Mouse (Mus musculus): ENCODE measurements around the gene Riox1. TPM values are rescaled to one million over a fixed set of nuclear protein-coding genes. Genes with fewer than 3 reads are reported as not detected.
"Not testable (repeated sequence)": the region's sequence is repeated elsewhere in the genome, so short reads cannot be mapped to it uniquely, and the experiment has no call there.

Riox1 gene
- polyA plus RNA-seq, 1 experiment from 2014 or later, result 10.8 TPM

DNA sequence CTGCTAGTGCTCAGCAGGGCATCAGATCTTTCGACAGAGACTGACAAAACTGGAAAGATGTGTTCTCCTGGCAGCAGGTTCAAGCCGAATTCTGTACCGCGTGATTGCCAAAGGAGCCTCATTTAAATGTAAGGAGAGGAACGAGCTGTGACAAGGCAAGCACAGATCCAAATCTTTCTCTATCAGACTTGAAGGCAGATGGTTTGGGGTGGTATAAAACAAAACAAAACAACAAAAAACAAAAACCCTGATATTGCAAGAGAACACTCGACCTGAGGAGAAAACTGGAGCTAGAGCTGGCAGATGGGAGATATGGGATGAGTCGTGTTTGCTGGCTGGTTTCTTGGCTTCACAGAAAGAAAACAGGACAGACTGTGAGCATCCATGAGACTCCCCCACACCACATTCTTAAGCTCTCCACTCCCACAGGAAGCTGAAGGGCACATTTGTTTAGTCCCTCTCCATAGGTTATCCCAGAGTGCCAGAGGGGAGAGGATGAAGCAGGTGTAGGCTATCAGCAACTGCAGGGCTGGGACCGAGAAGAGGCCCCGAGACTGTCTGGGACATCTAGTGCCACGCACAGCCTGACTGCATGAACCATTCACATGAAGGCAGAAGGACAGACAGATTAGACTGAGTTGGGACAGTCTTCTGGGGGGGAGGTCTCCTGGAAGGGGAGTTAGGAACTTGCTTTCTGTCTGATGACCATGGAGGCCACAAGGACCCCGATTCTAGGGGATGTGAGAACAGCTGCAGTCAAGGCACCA, 48.1 kb downstream of the Riox1 start:
- Histone ChIP-seq H3K27ac (no peak overlapping the region), H3K36me3 (peaks cover 8% of the 10 kb centered on the region), H3K4me3 (no peak overlapping the region), H3K27me3 (no peaks in the 10 kb centered on the region), H3K4me1 (replicated peaks) (0 out of 2 replicates have a peak, but pooled peaks cover 4% of the 10 kb centered on the region), H3K9me3 (no peaks in the 10 kb centered on the region), H3K4me2 (no peak overlapping the region), H3K9ac (no peak overlapping the region)
- WGBS, result 62% methylated on average over 11 of the region's 11 CpGs
- ATAC-seq (ENCODE audit: low FRiP score), result no peak

DNA sequence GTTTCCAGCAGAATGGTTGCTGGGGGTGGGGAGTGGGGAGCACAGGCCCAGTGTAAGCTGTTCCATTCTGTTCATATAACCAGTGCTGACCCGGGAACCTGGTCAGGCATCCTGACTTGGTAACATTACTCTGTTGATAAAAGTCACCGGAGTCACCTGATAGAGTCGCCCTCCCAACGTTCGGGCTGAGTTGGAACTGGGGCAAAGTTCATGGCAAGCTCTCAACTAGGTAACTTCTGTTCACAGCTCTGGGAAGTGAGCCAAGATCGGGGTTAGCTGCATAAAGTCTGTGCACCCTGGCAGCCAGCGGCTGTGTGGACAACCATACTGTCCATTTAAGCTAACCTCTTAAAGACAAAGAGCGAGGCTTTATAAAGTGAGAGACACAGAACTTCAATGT, 48.8 kb downstream of the Riox1 start:
- ATAC-seq (ENCODE audit: low FRiP score); H3K4me3 ChIP-seq; H3K9me3 ChIP-seq; H3K27me3 ChIP-seq; H3K4me2 ChIP-seq; H3K27ac ChIP-seq; H3K9ac ChIP-seq; H3K4me1 ChIP-seq (replicated peaks); H3K36me3 ChIP-seq: not testable (repeated sequence)
- WGBS, result 77% methylated on average over 8 of the region's 8 CpGs

- Histone ChIP-seq H3K4me2 (no peak overlapping the region), H3K27ac (no peak overlapping the region), H3K9me3 (no peaks in the 10 kb centered on the region), H3K9ac (no peak overlapping the region), H3K27me3 (no peaks in the 10 kb centered on the region), H3K36me3 (peaks cover 2% of the 10 kb centered on the region; the same call in 1 of the 2 replicates), H3K4me1 (replicated peaks) (0 out of 2 replicates have a peak, but pooled peaks cover 4% of the 10 kb centered on the region), H3K4me3 (no peak overlapping the region)
- ATAC-seq (ENCODE audit: low FRiP score), result no peak
- 80% methylated on average over 3 of the region's 3 CpGs for WGBS
Observed at GRCm38 (mm10) chr12:84000418-84000817, 50.0 kb downstream of the Riox1 start.

Other genes with a start within 250 kb of the Riox1 start
- 0.16 and 0.22 TPM in 2 replicates for gene Papln, start 187.0 kb upstream of the Riox1 start, polyA plus RNA-seq (2015; fragmentation: Nextera tagmentation; extraction: Ambion mirVana)
- 19.9 and 25.6 TPM in 2 replicates for gene Numb, start 28.7 kb upstream of the Riox1 start, polyA plus RNA-seq (2015; fragmentation: Nextera tagmentation; extraction: Ambion mirVana)
- gene Heatr4, start 34.2 kb downstream of the Riox1 start, polyA plus RNA-seq (2015; fragmentation: Nextera tagmentation; extraction: Ambion mirVana), result not detected in 2 replicates
- gene Acot2, start 37.3 kb downstream of the Riox1 start, polyA plus RNA-seq (2015; fragmentation: Nextera tagmentation; extraction: Ambion mirVana), result 14.7 and 17.0 TPM in 2 replicates
- gene Acot1, start 58.9 kb downstream of the Riox1 start, polyA plus RNA-seq (2015; fragmentation: Nextera tagmentation; extraction: Ambion mirVana), result 77.9 and 83.6 TPM in 2 replicates
- 0.09 and 0.13 TPM in 2 replicates for gene Acot4, start 87.8 kb downstream of the Riox1 start, polyA plus RNA-seq (2015; fragmentation: Nextera tagmentation; extraction: Ambion mirVana)
- gene Gm49366, start 88.3 kb downstream of the Riox1 start, polyA plus RNA-seq (2015; fragmentation: Nextera tagmentation; extraction: Ambion mirVana), result not detected in 2 replicates
- 0.89 and 0.96 TPM in 2 replicates for gene Acot3, start 101.5 kb downstream of the Riox1 start, polyA plus RNA-seq (2015; fragmentation: Nextera tagmentation; extraction: Ambion mirVana)
- not detected in 2 replicates for gene Acot5, start 118.7 kb downstream of the Riox1 start, polyA plus RNA-seq (2015; fragmentation: Nextera tagmentation; extraction: Ambion mirVana)
- 0.88 and 0.97 TPM in 2 replicates for gene Acot6, start 150.0 kb downstream of the Riox1 start, polyA plus RNA-seq (2015; fragmentation: Nextera tagmentation; extraction: Ambion mirVana)
- 9.1 and 9.7 TPM in 2 replicates for gene Dnal1, start 163.8 kb downstream of the Riox1 start, polyA plus RNA-seq (2015; fragmentation: Nextera tagmentation; extraction: Ambion mirVana)
- gene Pnma1, start 197.9 kb downstream of the Riox1 start, polyA plus RNA-seq (2015; fragmentation: Nextera tagmentation; extraction: Ambion mirVana), result 3.5 and 3.8 TPM in 2 replicates